Mouse (Mus musculus) ovary, adult 18-20 months (tissue): ENCODE measurements around the gene Gpr107.
A peak's percentile ranks its signal among the peaks of the same experiment; 100 is the strongest.

ENCODE experiments used
- DNase-seq: peaks from one replicate; pipeline ENCODE4 v3.0.0; 2022; ENCODE audit warnings: low spot score, mixed read lengths

The Gpr107 gene

GRCm38 (mm10) chr2:31201851-31202250, 49.7 kb downstream of the Gpr107 start:
- DNase-seq = no peak

GRCm38 (mm10) chr2:31202357-31202756, 50.2 kb downstream of the Gpr107 start:
- DNase-seq = no peak

- no peak for DNase-seq
Measured at GRCm38 (mm10) chr2:31202956-31203355, 50.8 kb downstream of the Gpr107 start.

GRCm38 (mm10) chr2:31204677-31205076, 52.6 kb downstream of the Gpr107 start:
- no peak for DNase-seq

GRCm38 (mm10) chr2:31206211-31206610, 54.1 kb downstream of the Gpr107 start:
- no peak for DNase-seq

- no peak for DNase-seq
Measured at GRCm38 (mm10) chr2:31206882-31207281, 54.8 kb downstream of the Gpr107 start.

- no peak for DNase-seq
Measured at GRCm38 (mm10) chr2:31208544-31209142, 56.5 kb downstream of the Gpr107 start.

- no peak for DNase-seq
Measured at GRCm38 (mm10) chr2:31209525-31209924, 57.4 kb downstream of the Gpr107 start.

- no peak for DNase-seq
Measured at GRCm38 (mm10) chr2:31210144-31210847, 58.2 kb downstream of the Gpr107 start.

- DNase-seq = no peak
Measured at GRCm38 (mm10) chr2:31211204-31211603, 59.1 kb downstream of the Gpr107 start.

GRCm38 (mm10) chr2:31214211-31214796, 62.2 kb downstream of the Gpr107 start:
- no peak for DNase-seq

GRCm38 (mm10) chr2:31218611-31219010, 66.5 kb downstream of the Gpr107 start:
- DNase-seq = no peak

- DNase-seq = no peak
Measured at GRCm38 (mm10) chr2:31219470-31219869, 67.4 kb downstream of the Gpr107 start.

GRCm38 (mm10) chr2:31220844-31221243, 68.7 kb downstream of the Gpr107 start:
- no peak for DNase-seq

GRCm38 (mm10) chr2:31221582-31221981, 69.5 kb downstream of the Gpr107 start:
- DNase-seq = no peak

GRCm38 (mm10) chr2:31228768-31229311, 76.7 kb downstream of the Gpr107 start:
- no peak for DNase-seq

- DNase-seq = no peak
Measured at GRCm38 (mm10) chr2:31239203-31239696, 87.1 kb downstream of the Gpr107 start.

- no peak for DNase-seq
Measured at GRCm38 (mm10) chr2:31239833-31240232, 87.7 kb downstream of the Gpr107 start.

GRCm38 (mm10) chr2:31241639-31242038, 89.5 kb downstream of the Gpr107 start:
- no peak for DNase-seq

GRCm38 (mm10) chr2:31244216-31244615, 92.1 kb downstream of the Gpr107 start:
- DNase-seq = no peak

- DNase-seq = no peak
Measured at GRCm38 (mm10) chr2:31245051-31245450, 92.9 kb downstream of the Gpr107 start.

- DNase-seq = peak; percentile 69
Measured at GRCm38 (mm10) chr2:31245491-31246141, 93.5 kb downstream of the Gpr107 start, which contains the start of gene Ncs1. Gene Ncs1 (plus strand): TSS chr2:31245823.
